Mouse (Mus musculus) CH12.LX (cell line): ENCODE results near the gene Sh3bgrl2.

Experiments used
- CTCF ChIP-seq, 2 experiments: IDR thresholded peaks in 1 of 2; conservative IDR thresholded peaks in 1 of 2; 2 replicates each; pipeline ENCODE4 v1.5.1; 2011 to 2012; ENCODE audit warnings: low read depth in 2 of 2, low read length in 2 of 2, improper control_type of control experiment in 1 of 2, inconsistent platforms in 1 of 2, mild to moderate bottlenecking in 1 of 2, moderate library complexity in 1 of 2
- GABPA ChIP-seq: IDR thresholded peaks from 2 replicates; pipeline ENCODE4 v1.6.1; 2012; ENCODE audit warnings: low read depth, low read length, improper control_type of control experiment, inconsistent platforms; ENCODE audit not compliant: insufficient replicate concordance

GRCm38 (mm10) chr9:83646691-83647090, 98.6 kb downstream of the Sh3bgrl2 start:
- TF ChIP-seq GABPA: no peak
- TF ChIP-seq CTCF (conservative IDR thresholded peaks at IDR 0.05 in 1 of 2, IDR thresholded peaks at IDR 0.05 in 1 of 2; ENCODE audit: low read depth in 2 of 2, low read length in 2 of 2): no peak
